Mouse (Mus musculus) embryonic facial prominence, embryonic 11.5 days (tissue): ENCODE measurements around the gene Gm29666. TPM values are rescaled to one million over a fixed set of nuclear protein-coding genes. Genes with fewer than 3 reads are reported as not detected.

Experiments used
- ATAC-seq: fragments of 200-750 bp; cut with Nextera tagmentation; replicated peaks from 2 replicates; pipeline ENCODE4 v1.8.0; 2017; ENCODE audit warnings: low read depth; ENCODE audit not compliant: insufficient number of reproducible peaks, low FRiP score, low TSS enrichment
- DNase-seq: peaks from one replicate; pipeline ENCODE4 v3.0.0-alpha.2; 2015; ENCODE audit warnings: low spot score
- H3K27ac ChIP-seq: fragments of 300-500 bp; sonication (generic); replicated peaks from 2 replicates; pipeline ENCODE4 v1.5.1; 2014; ENCODE audit warnings: mild to moderate bottlenecking, low read depth, low read length, control low read depth
- H3K27me3 ChIP-seq: fragments of 300-500 bp; sonication (generic); 2 replicates; pipeline ENCODE4 v1.6.1; 2014; ENCODE audit warnings: mild to moderate bottlenecking, low read length, moderate library complexity, mixed read lengths; ENCODE audit not compliant: control insufficient read depth, insufficient read depth
- H3K36me3 ChIP-seq: fragments of 300-500 bp; sonication (generic); replicated peaks from 2 replicates; pipeline ENCODE4 v1.6.1; 2014; ENCODE audit warnings: low read depth, mild to moderate bottlenecking, low read length, moderate library complexity, mixed read lengths; ENCODE audit not compliant: control insufficient read depth, insufficient read depth
- H3K4me1 ChIP-seq: fragments of 300-500 bp; sonication (generic); 2 replicates; pipeline ENCODE4 v1.6.1; 2014; ENCODE audit warnings: low read length, mixed read lengths; ENCODE audit not compliant: control insufficient read depth, insufficient read depth
- H3K4me2 ChIP-seq: fragments of 300-500 bp; sonication (generic); 2 replicates; pipeline ENCODE4 v1.6.1; 2014; ENCODE audit warnings: low read depth, mild to moderate bottlenecking, control low read depth, low read length, moderate library complexity
- H3K4me3 ChIP-seq: fragments of 300-500 bp; sonication (generic); 2 replicates; pipeline ENCODE4 v1.5.1; 2014; ENCODE audit warnings: low read depth, low read length, control low read depth
- H3K9ac ChIP-seq: fragments of 300-500 bp; sonication (generic); replicated peaks from 2 replicates; pipeline ENCODE4 v1.6.1; 2014; ENCODE audit warnings: mild to moderate bottlenecking, control low read depth, low read length
- H3K9me3 ChIP-seq: fragments of 300-500 bp; sonication (generic); replicated peaks from 2 replicates; pipeline ENCODE4 v1.6.1; 2016; ENCODE audit warnings: mild to moderate bottlenecking, low read length, inconsistent platforms, mixed read lengths; ENCODE audit not compliant: control insufficient read depth
- WGBS: fragments of 180-500 bp; shearing (Covaris S2); extraction: QIAGEN DNeasy Blood & Tissue Kit; methylation state at CpG from one replicate; pipeline ENCODE4 v1.1.7; 2014; 5-methylcytosine and 5-hydroxymethylcytosine counted together
- polyA plus RNA-seq: library from polyadenylated mRNA; unstranded; fragments of >200 nt; fragmentation: Nextera tagmentation; extraction: Ambion mirVana; gene quantifications from 2 replicates; pipeline ENCODE4 v1.2.1, GENCODE M21; 2014

The Gm29666 gene
- polyA plus RNA-seq, 1 experiment from 2014 or later: 0.52 TPM

DNA sequence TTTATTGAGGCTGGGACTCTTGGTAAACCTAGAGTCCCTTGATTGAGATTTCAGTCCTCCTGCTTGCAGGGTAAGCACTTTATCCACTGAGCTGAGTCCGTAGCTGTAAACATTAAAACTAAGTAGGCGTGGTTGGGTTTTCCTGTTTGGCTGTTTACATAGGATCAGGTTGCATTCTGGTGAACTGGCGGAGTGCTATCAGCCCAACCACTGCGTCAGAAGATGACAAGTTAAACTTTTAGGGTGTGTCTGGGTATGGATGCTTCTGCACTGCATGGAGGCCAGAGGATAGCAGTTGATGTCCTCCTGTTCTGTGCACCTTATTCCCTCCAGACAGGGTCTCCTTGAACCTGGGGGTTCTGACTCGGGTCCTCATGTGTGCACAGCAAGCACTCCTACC, 12.5 kb upstream of the Gm29666 start:
- no peak overlapping the region for H3K9ac ChIP-seq
- H3K4me2 ChIP-seq: no peak overlapping the region
- DNase-seq (no peak), ATAC-seq (no peak)
- no peaks in the 10 kb centered on the region for H3K9me3 ChIP-seq
- no peak overlapping the region for H3K4me3 ChIP-seq
- H3K27ac ChIP-seq: no peak overlapping the region
- 57% methylated on average over 5 of the region's 5 CpGs for WGBS
- no peaks in the 10 kb centered on the region for H3K27me3 ChIP-seq
- H3K36me3 ChIP-seq: peaks cover 17% of the 10 kb centered on the region
- H3K4me1 ChIP-seq: no peaks in the 10 kb centered on the region

DNA sequence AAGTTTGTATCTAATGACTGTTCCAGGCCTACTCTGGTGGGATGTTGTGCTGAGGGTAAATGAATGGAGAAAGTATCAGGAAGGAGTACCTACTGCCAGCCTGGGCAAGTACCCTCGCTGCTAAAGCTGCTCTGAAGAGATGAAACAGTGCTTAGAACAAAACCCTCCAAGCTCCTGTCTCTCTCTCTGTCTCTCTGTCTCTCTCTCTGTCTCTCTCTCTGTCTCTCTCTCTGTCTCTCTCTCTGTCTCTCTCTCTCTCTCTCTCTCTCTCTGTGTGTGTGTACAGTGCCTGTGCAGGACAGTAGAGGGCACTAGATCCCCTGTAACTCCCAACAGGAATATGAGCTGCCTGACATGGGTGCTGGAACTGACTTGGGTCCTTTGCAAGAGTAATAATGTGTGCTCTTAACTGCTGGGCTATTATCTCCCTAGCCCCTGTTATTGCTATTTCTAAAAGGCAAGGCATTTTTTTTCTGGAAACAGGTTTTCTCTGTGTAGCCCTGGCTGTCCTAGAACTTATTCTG, 5.7 kb upstream of the Gm29666 start:
- Histone ChIP-seq H3K36me3 (peaks cover 9% of the 10 kb centered on the region), H3K4me1 (no peaks in the 10 kb centered on the region; the same call in 1 of the 2 replicates)

DNA sequence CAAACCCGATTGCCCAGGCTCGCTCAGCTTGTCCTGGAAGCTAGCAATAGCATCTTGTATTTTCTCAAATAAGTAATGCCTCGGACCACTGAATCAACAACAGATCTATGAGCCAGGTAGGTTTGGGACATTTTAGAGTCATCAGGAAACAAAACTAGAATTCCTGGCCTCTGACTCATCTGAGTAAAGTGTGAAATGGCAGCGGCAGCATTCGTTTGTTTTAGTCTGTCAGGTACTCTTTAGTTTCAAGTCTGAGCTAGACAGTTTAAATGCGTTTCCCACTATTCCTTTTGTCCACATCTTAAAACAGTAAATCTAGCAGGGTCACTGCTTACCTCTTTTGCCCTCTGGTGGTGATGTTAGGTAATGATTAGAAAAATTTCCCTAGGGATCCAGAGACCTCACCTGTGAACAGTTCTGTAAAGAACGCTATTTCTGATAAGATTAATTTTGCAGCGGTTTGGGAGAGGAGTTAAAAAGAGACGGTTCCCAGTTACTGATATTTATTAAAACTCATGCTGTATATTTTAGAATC, 5.0 kb upstream of the Gm29666 start:
- Histone ChIP-seq H3K4me1 (no peaks in the 10 kb centered on the region; the same call in 1 of the 2 replicates), H3K9ac (peak overlapping the region; percentile 22), H3K36me3 (peaks cover 9% of the 10 kb centered on the region), H3K4me2 (peak overlapping the region; percentile 60), H3K4me3 (peak overlapping the region; percentile 94), H3K9me3 (no peaks in the 10 kb centered on the region), H3K27me3 (no peaks in the 10 kb centered on the region), H3K27ac (no peak overlapping the region)
- WGBS: 16% methylated on average over 9 of the region's 9 CpGs
- DNase-seq: peak; percentile 85
- no peak for ATAC-seq

More for the DNA sequence above, 5.7 kb upstream of the Gm29666 start:
- Histone ChIP-seq H3K4me2 (no peak overlapping the region; the same call in 1 of the 2 replicates), H3K9ac (no peak overlapping the region), H3K27me3 (no peaks in the 10 kb centered on the region), H3K9me3 (no peaks in the 10 kb centered on the region), H3K27ac (no peak overlapping the region), H3K4me3 (no peak overlapping the region)
- DNase-seq (peak; percentile 31), ATAC-seq (no peak)
- 65% methylated on average over 1 of the region's 1 CpGs for WGBS

DNA sequence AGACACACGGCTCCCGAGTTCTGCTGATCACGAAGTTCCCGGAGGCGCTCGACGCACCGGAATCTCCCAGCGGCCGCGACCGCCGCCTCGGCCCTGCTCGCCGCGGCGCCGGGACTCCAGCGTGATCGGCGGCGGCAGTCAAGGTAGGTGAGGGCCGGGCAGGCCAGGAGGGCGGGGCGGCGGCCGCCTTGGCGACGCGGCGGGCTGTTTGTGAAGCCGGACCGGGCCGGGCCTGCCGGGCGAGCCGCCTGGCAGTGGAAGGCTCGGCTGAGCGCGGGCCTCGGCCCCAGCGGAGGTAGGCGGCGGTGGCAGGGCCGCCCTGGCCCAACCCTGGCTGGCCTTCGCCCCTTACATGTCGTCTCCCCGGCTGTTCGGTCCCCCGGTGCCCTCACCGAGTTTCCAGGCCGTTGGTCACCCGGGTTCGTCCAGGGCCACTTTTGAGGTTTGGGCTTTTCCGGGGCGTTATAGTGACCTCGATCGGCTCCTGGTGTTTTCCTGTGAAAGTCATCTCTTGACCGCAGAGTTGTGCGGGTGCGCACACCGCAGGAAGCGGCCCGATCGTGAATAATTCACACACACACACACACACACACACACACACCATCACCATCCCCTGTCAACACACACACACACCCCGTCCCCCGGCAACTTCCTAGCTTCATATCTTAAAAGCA, 3.8 kb upstream of the Gm29666 start:
- WGBS: under 1% methylated on average over 68 of the region's 68 CpGs
- Histone ChIP-seq H3K4me3 (peak overlapping the region; percentile 94), H3K27me3 (no peaks in the 10 kb centered on the region), H3K4me2 (peak overlapping the region; percentile 60), H3K4me1 (no peaks in the 10 kb centered on the region; the same call in 1 of the 2 replicates), H3K36me3 (peaks cover 3% of the 10 kb centered on the region), H3K9ac (peak overlapping the region; percentile 92), H3K9me3 (no peaks in the 10 kb centered on the region), H3K27ac (peak overlapping the region; percentile 95)
- peak; percentile 7 for DNase-seq
- ATAC-seq: peak; percentile 76

DNA sequence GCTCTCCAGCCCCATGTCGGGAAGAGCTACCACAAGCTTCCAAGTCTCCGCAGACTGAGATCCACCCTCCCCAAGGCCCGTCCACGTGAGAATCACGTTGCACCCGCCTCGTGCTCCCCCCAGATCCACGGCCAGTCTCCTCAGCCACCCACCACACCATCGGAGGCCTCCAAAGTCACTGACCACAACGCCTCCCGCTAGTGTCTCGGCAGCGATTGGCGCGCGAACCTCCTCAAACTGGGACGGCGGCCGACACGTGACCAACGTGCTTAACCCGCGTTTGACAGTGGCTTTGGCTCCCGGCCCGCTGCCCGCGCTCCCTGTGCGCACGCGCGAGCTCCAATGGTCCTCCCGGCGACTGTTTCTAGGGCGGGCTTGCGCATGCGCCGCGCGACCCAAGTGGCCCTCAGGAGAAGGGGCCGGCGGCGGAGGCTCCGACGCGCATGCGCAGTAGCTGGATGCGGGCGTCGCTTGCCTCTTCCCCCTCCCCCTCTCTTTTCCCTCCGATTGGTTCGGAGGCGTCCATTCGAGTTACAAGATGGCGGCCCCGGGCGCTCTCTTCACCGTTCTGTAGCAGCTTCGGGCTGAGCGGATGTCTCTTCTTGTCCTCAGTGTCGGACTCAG, 3.2 kb upstream of the Gm29666 start, which contains the start of gene Nup50:
TSS of gene Nup50 (plus strand) at position 528 of the 624 bp plus-strand sequence.
- H3K4me2 ChIP-seq: peak within 1 kb of the TSS; percentile 78
- no peaks in the 10 kb centered on the region for H3K9me3 ChIP-seq
- no peaks in the 10 kb centered on the region; the same call in 1 of the 2 replicates for H3K4me1 ChIP-seq
- WGBS: under 1% methylated on average over 60 of the region's 60 CpGs
- DNase-seq: peak; percentile 100
- H3K9ac ChIP-seq: peak within 1 kb of the TSS; percentile 92
- H3K27ac ChIP-seq: peak within 1 kb of the TSS; percentile 95
- no peaks in the 10 kb centered on the region for H3K27me3 ChIP-seq
- peak within 1 kb of the TSS; percentile 94 for H3K4me3 ChIP-seq
- ATAC-seq: peak; percentile 86
- no peaks in the 10 kb centered on the region; the same call in none of the 2 replicates for H3K36me3 ChIP-seq

DNA sequence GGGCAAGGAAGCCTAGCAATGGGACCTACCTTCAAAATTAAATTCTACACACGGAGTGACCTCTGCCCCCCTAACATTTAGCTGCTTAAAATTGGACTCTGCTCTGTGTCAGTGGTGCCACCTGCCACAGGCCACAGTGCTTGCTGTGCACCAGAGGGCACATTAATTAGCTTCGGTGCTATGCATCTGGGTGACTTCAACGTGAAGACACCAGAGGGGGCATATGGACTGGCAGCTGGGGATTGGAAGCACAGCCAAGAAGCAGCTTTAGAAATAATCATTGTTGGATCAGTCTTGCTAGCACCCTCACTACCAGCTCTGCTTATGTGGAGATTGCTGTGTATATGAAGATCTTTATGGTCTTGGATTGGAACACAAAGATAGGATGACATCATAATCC, 6.6 kb downstream of the Gm29666 start:
- Histone ChIP-seq H3K36me3 (no peaks in the 10 kb centered on the region), H3K27ac (no peak overlapping the region), H3K4me2 (no peak overlapping the region), H3K27me3 (no peaks in the 10 kb centered on the region), H3K9ac (no peak overlapping the region), H3K4me3 (no peak overlapping the region), H3K4me1 (no peaks in the 10 kb centered on the region), H3K9me3 (no peaks in the 10 kb centered on the region)
- ATAC-seq (no peak), DNase-seq (no peak)
- WGBS: 87% methylated on average over 3 of the region's 3 CpGs

DNA sequence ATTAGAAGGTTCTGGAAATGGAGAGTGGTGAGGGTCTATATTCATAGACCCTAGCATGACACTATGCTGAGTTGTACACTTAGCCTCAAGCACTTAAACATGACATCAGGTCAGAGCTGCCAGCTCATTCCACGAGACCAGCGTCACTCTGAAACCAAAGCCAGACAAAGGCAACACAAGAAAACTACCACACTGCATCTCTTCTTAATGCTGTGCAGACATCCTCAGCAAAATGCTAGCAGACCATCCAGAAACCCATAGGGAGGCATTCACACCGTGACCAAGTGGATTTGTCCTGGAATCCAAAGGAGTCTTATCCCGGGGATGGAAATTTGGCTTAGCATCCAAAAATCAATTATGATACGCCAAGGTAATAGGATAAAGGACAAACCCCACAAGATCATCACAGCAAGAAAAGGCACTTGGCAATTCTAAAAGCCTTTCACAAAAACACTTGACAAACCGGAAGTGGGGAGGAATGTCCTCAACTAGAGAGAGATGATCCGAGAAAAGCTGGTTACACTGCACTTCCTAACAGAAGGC, 15.9 kb downstream of the Gm29666 start:
- H3K4me1 ChIP-seq: no peaks in the 10 kb centered on the region
- no peaks in the 10 kb centered on the region for H3K36me3 ChIP-seq
- H3K4me2 ChIP-seq: no peak overlapping the region
- WGBS: 66% methylated on average over 7 of the region's 7 CpGs
- no peak overlapping the region for H3K4me3 ChIP-seq
- H3K9me3 ChIP-seq: no peaks in the 10 kb centered on the region
- DNase-seq (no peak), ATAC-seq (no peak)
- no peak overlapping the region for H3K27ac ChIP-seq
- H3K9ac ChIP-seq: no peak overlapping the region
- no peaks in the 10 kb centered on the region for H3K27me3 ChIP-seq
